Mouse (Mus musculus) hindbrain, embryonic 12.5 days (tissue): ENCODE measurements around the gene Kcnn4. TPM values are rescaled to one million over a fixed set of nuclear protein-coding genes. Genes with fewer than 3 reads are reported as not detected.
A peak's percentile ranks its signal among the peaks of the same experiment; 100 is the strongest.

Experiments used
- ATAC-seq: fragments of 200-750 bp; cut with Nextera tagmentation; 2 replicates; pipeline ENCODE4 v1.8.0; 2017; ENCODE audit warnings: moderate TSS enrichment; ENCODE audit not compliant: low FRiP score
- H3K27ac ChIP-seq: fragments of 300-500 bp; sonication (generic); 2 replicates; pipeline ENCODE4 v1.5.1; 2016; ENCODE audit warnings: mild to moderate bottlenecking
- H3K27me3 ChIP-seq: fragments of 300-500 bp; sonication (generic); 2 replicates; pipeline ENCODE4 v1.6.1; 2016; ENCODE audit warnings: mild to moderate bottlenecking
- H3K36me3 ChIP-seq: fragments of 300-500 bp; sonication (generic); 2 replicates; pipeline ENCODE4 v1.6.1; 2016; ENCODE audit warnings: mild to moderate bottlenecking
- H3K4me1 ChIP-seq: fragments of 300-500 bp; sonication (generic); 2 replicates; pipeline ENCODE4 v1.6.1; 2016
- H3K4me2 ChIP-seq: fragments of 300-500 bp; sonication (generic); replicated peaks from 2 replicates; pipeline ENCODE4 v1.6.1; 2016; ENCODE audit warnings: mild to moderate bottlenecking
- H3K4me3 ChIP-seq: fragments of 300-500 bp; sonication (generic); 2 replicates; pipeline ENCODE4 v1.5.1; 2016; ENCODE audit warnings: mild to moderate bottlenecking
- H3K9ac ChIP-seq: fragments of 300-500 bp; sonication (generic); 2 replicates; pipeline ENCODE4 v1.6.1; 2016; ENCODE audit warnings: mild to moderate bottlenecking, moderate library complexity
- H3K9me3 ChIP-seq: fragments of 300-500 bp; sonication (generic); replicated peaks from 2 replicates; pipeline ENCODE4 v1.6.1; 2016; ENCODE audit warnings: mild to moderate bottlenecking
- WGBS: fragments of 180-500 bp; shearing (Covaris S2); methylation state at CpG from one replicate; pipeline ENCODE4 v1.1.7; 2016; 5-methylcytosine and 5-hydroxymethylcytosine counted together
- polyA plus RNA-seq: library from polyadenylated mRNA; unstranded; fragments of >200 nt; fragmentation: Nextera tagmentation; extraction: Ambion mirVana; gene quantifications from 2 replicates; pipeline ENCODE4 v1.2.1, GENCODE M21; 2016

Gene Kcnn4
- polyA plus RNA-seq, 1 experiment from 2014 or later: 2.1 TPM

DNA sequence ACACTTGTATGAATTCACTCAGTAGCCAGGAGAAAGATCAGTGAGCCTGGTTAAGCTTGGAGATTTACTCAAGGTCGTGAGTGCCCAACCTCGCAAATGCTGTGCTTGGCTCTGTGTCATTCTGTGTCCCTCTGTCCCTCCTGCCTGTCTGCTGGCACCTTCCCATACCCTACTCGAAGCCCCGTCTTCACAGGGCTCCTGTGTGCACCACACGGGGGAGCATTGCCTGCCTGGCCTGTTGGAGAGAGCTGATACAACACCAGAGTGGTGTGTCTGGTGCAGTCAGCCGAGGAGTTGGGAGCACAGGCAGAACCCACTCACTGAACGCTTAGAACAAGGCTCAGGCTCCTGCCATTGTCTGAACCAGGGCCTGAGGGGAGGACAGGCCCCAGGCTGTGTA lies 51.6 kb downstream of the Kcnn4 start:
- no peak overlapping the region for H3K9ac ChIP-seq
- H3K4me1 ChIP-seq: peaks cover 35% of the 10 kb centered on the region
- H3K4me2 ChIP-seq: no peak overlapping the region
- ATAC-seq: no peak
- H3K4me3 ChIP-seq: no peak overlapping the region
- no peaks in the 10 kb centered on the region for H3K27me3 ChIP-seq
- 58% methylated on average over 7 of the region's 7 CpGs for WGBS
- no peak overlapping the region for H3K27ac ChIP-seq
- H3K9me3 ChIP-seq: no peaks in the 10 kb centered on the region
- H3K36me3 ChIP-seq: peaks cover 22% of the 10 kb centered on the region; the same call in 1 of the 2 replicates

DNA sequence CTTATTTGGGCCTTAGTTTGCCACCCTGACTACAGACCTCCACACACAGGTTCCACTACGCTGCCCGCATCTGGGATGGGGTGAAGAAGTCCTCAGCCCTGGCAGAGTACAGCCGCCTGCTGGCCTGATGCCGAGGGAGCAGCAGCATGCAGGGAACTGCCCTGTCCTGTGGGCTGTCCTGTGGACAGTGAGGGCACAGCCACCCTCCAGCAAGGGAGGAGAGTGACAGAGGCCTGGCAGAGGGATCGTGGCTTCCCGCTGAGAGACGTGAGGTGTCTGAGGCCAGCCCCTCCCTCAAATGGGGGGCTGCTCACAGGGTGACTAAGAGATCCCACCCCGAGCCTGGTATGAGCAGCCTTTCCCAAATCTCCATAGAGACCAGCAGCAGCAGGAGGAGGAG lies 52.2 kb downstream of the Kcnn4 start:
- peak overlapping the region; percentile 30; the same call in 1 of the 2 replicates for H3K27ac ChIP-seq
- peak; percentile 52; the same call in 1 of the 2 replicates for ATAC-seq
- H3K4me2 ChIP-seq: no peak overlapping the region
- no peaks in the 10 kb centered on the region for H3K27me3 ChIP-seq
- H3K4me1 ChIP-seq: peaks cover 33% of the 10 kb centered on the region
- 0 out of 2 replicates have a peak, but pooled peaks cover 16% of the 10 kb centered on the region for H3K36me3 ChIP-seq
- H3K9me3 ChIP-seq: no peaks in the 10 kb centered on the region
- H3K4me3 ChIP-seq: no peak overlapping the region
- 63% methylated on average over 8 of the region's 8 CpGs for WGBS
- H3K9ac ChIP-seq: no peak overlapping the region

DNA sequence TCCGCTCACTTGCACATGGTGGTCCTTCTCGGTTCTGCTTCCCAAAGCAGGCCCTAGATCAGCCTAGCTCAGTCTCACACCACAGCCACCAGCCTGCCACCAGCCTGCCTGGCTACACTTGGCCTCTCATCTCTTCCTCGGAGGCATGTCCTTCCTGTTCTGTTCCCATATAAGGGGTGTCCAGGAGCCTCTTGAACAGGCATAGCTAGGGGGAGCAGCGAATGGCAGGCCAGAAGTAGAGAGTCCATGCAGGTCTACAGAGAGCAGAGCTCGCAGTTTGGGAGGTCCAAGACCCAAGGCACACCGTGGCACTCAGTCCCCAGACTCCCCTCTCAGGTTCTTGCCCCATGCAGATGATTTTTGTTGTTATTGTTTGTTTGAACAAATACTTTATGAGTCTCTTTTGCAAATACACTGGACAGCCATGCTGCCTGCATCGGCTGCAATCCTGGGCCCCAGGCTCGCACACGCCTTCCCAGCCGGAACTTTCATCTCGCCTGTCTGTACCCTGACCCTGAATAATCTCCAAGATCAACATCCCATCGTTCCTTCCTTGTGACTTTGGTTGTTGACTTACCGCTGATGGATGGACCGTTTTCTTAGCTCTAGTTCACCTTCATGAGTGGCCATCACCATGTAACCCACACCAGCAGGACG lies 53.2 kb downstream of the Kcnn4 start:
- no peak overlapping the region for H3K27ac ChIP-seq
- 91% methylated on average over 15 of the region's 15 CpGs for WGBS

DNA sequence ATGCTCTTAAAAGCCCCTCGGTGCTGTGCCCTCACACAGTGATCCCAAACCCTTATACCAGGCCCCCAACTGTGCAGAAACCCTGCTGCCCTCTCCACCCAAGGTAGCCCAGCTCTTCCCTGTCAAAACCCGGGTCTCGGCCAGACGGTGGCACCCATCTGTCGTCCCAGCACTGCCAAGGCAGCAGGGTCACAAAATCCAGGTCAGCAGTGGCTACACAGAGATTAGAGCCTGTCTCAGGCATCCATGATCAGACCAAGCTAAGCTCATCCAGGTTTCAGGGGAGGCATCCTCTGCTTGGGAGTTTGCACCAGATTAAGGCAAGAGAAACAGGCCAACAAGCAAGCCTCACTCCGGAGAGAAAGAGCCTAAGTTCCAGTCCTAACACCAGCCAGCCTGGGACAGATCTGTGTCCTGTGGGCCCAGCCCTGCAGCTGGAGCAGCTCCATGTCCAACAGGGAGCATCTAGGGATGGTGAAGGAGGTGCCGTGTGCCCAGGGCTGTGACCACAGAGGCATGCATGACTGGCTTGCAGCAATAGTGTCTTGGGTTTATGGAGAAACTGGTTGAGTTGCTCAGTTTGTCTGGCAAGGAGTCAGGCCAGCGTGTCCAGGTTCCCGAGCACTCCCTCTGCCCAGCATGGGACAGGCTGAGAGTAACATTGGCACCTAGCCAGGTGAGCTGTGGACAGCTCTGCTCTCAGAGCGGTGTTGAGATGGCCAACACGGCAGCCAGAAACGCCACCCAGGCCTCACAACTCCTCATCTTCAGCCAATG lies 54.1 kb downstream of the Kcnn4 start:
- H3K36me3 ChIP-seq: 0 out of 2 replicates have a peak, but pooled peaks cover 16% of the 10 kb centered on the region
- 86% methylated on average over 12 of the region's 12 CpGs for WGBS
- ATAC-seq: no peak
- H3K27ac ChIP-seq: no peak overlapping the region
- H3K4me1 ChIP-seq: peaks cover 27% of the 10 kb centered on the region
- H3K4me2 ChIP-seq: no peak overlapping the region
- no peaks in the 10 kb centered on the region for H3K27me3 ChIP-seq
- H3K9me3 ChIP-seq: no peaks in the 10 kb centered on the region
- no peak overlapping the region for H3K9ac ChIP-seq
- no peak overlapping the region for H3K4me3 ChIP-seq

More for the DNA sequence above, 53.2 kb downstream of the Kcnn4 start:
- no peak for ATAC-seq
- no peak overlapping the region for H3K4me3 ChIP-seq
- H3K4me1 ChIP-seq: peaks cover 30% of the 10 kb centered on the region
- H3K9ac ChIP-seq: no peak overlapping the region
- 0 out of 2 replicates have a peak, but pooled peaks cover 16% of the 10 kb centered on the region for H3K36me3 ChIP-seq
- no peak overlapping the region for H3K4me2 ChIP-seq
- H3K9me3 ChIP-seq: no peaks in the 10 kb centered on the region
- no peaks in the 10 kb centered on the region for H3K27me3 ChIP-seq

DNA sequence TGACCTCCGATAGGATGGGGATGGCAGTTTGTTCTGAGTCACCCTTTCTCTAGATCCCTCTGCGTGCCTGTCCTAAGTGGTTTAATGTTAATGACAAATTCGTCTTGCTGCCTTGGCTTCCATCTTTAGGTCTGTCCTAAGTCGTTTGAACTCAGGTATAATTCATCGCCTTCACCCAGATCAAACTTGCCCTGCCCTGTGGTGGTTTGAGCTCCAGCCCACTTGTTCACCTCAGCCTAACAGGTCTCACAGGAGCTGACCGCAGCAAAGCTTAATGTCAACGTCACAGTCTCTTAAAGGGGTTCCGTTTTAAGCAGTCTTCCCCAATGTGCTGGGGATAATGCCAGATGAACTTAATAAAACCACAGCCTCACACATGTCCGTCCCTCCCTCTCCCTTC lies 55.9 kb downstream of the Kcnn4 start:
- no peak overlapping the region for H3K9ac ChIP-seq
- no peaks in the 10 kb centered on the region for H3K27me3 ChIP-seq
- no peaks in the 10 kb centered on the region for H3K9me3 ChIP-seq
- no peak overlapping the region for H3K4me2 ChIP-seq
- ATAC-seq: no peak
- peaks cover 16% of the 10 kb centered on the region for H3K4me1 ChIP-seq
- H3K4me3 ChIP-seq: no peak overlapping the region
- no peak overlapping the region for H3K27ac ChIP-seq
- 0 out of 2 replicates have a peak, but pooled peaks cover 13% of the 10 kb centered on the region for H3K36me3 ChIP-seq
- WGBS: 83% methylated on average over 9 of the region's 9 CpGs

DNA sequence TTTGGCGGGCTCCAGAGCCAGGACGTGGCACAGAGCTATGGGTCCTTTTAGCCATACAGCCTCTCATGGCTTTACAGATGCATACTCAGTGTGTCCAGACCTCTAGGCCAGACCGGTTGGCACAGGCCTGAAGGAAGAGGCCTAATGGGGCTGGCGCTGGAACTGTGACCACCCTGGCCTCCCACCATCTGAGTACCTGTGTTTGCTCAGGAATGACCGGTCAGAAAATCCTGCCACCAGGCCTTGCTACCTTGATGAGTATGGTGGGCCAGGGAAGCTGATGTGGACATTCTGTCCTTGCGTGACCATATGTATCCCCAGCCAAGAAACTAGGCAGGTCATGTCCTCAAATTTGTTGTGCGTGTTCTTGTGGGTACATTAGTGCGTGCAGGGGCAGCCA lies 57.1 kb downstream of the Kcnn4 start:
- peaks cover 11% of the 10 kb centered on the region for H3K4me1 ChIP-seq
- ATAC-seq: no peak
- no peaks in the 10 kb centered on the region for H3K27me3 ChIP-seq
- 0 out of 2 replicates have a peak, but pooled peaks cover 13% of the 10 kb centered on the region for H3K36me3 ChIP-seq
- no peak overlapping the region for H3K4me2 ChIP-seq
- H3K9ac ChIP-seq: no peak overlapping the region
- H3K9me3 ChIP-seq: no peaks in the 10 kb centered on the region
- over 99% methylated on average over 8 of the region's 8 CpGs for WGBS
- no peak overlapping the region for H3K27ac ChIP-seq
- no peak overlapping the region for H3K4me3 ChIP-seq

DNA sequence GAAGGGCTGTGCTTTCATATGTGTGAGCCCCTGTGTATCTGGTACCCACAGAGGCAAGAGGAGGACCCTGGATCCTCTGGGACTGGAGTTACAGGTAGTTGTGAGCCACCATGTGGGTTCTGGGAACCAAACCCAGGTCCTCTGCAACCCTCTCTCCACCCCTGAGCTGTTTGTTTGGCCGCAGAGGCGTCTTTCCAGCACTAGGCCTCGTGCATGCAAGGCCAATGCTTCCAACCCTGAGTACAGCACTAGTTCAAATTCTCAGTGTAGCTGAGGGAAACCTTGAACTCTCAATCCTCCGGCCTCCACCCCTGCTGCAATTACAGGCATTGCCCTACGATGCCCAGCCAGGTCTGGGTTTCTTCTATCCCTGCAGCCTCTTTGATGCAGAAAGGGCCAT lies 58.7 kb downstream of the Kcnn4 start:
- Histone ChIP-seq H3K36me3 (0 out of 2 replicates have a peak, but pooled peaks cover 2% of the 10 kb centered on the region), H3K27me3 (peaks cover 9% of the 10 kb centered on the region), H3K9ac (no peak overlapping the region), H3K4me1 (no peaks in the 10 kb centered on the region), H3K4me3 (no peak overlapping the region), H3K27ac (no peak overlapping the region), H3K4me2 (no peak overlapping the region), H3K9me3 (0 out of 2 replicates have a peak, but pooled peaks cover 5% of the 10 kb centered on the region)
- no peak for ATAC-seq
- 87% methylated on average over 5 of the region's 5 CpGs for WGBS

DNA sequence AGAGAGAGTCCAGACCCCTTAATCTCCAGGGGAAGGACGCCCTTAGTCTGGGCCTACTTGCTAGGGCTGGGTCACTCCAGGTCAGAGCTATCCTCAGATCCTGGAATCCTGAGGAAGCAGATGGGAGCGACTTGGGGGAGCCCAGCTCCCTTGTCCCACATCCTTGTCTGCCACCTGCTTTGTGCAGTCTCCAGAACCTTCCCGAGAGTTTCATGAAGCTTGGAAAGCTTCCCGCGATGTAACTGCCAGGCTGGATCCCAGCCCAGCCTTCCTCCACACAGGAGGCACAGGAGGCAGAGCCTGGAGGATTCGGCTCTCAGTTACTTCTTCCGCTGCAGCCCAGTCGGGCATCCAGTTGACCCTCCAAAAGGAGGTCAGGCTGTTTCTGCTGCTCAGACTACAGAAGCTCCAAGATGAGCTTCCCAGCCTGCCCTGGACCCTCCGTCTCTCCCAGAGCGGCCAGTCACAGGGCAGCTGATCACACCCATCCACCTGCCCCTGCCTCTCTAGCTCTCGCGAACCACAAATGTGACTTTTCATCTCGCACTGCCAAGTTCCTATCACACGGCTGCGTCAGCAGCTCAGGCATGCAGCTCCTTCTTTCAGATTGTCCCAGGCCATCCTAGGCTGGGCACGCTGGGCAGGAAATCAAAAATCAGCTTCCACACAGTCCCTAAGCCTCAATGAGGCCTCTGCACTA lies 59.5 kb downstream of the Kcnn4 start:
- Histone ChIP-seq H3K36me3 (no peaks in the 10 kb centered on the region), H3K9ac (no peak overlapping the region), H3K4me1 (no peaks in the 10 kb centered on the region), H3K27me3 (peaks cover 9% of the 10 kb centered on the region), H3K9me3 (0 out of 2 replicates have a peak, but pooled peaks cover 5% of the 10 kb centered on the region), H3K4me2 (no peak overlapping the region), H3K27ac (no peak overlapping the region), H3K4me3 (no peak overlapping the region)
- 73% methylated on average over 16 of the region's 16 CpGs for WGBS
- no peak for ATAC-seq

DNA sequence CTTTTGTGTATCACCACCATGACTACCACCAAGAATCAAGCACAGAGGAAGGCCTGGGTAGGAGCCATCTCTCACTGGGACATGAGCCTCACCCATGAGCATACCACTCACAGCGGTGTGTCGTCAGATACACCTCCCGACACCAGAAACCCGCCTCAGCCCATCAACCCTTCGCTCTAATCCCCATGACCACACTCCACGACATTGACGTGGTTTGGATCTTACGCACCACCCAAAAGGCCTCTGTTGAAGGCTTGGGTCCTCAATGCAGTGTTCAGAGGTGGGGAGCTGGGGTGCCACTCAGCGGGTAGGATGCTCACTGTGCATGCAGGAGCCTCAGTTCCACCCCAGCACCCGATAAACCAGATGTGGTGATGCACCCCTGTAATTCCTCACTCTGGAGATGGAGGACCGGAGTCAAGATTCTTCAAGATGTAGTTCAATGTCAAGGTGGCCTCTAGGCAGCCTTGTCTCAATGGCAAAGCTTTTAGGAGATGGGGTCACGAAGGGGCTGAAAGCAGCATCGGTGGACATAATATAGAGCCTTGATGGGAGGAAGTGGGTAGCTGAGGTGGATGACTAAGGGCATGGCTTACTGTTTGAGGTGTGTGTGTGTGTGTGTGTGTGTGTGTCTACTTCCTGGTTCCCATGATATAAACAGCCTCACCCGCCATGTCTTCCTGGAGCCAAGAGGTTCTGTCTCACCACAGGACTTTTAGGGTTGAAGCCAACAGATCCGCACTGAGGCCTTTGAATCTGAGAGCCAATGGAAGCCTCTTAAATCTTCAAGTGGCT lies 60.7 kb downstream of the Kcnn4 start:
- Histone ChIP-seq H3K4me3 (no peak overlapping the region), H3K4me1 (no peaks in the 10 kb centered on the region), H3K27ac (no peak overlapping the region), H3K27me3 (peaks cover 9% of the 10 kb centered on the region), H3K9me3 (0 out of 2 replicates have a peak, but pooled peaks cover 5% of the 10 kb centered on the region), H3K36me3 (no peaks in the 10 kb centered on the region), H3K9ac (no peak overlapping the region), H3K4me2 (no peak overlapping the region)
- 93% methylated on average over 15 of the region's 15 CpGs for WGBS
- ATAC-seq: no peak

DNA sequence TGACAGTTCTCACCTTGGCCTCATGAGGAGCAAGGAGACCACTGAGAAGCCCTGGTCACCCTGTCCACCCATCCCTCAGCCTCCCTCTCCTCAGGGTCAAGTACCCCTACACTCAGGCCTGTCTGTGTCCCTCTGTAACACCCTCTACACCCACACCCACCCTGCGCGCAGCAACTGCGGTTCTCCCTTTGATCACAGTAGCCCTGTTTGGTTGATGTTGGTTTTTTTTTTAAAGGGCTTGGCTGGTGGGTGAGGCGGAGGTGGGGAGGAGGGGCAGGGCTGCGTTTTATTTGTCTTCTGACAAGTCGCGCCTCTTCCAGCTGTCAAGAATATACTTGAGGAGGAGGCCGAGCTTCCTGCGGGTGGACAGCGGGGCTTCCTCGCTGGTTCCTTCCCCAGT lies 61.6 kb downstream of the Kcnn4 start:
- Histone ChIP-seq H3K36me3 (no peaks in the 10 kb centered on the region), H3K9ac (no peak overlapping the region), H3K4me3 (no peak overlapping the region), H3K27ac (no peak overlapping the region), H3K27me3 (peaks cover 9% of the 10 kb centered on the region), H3K4me1 (no peaks in the 10 kb centered on the region), H3K4me2 (no peak overlapping the region), H3K9me3 (0 out of 2 replicates have a peak, but pooled peaks cover 5% of the 10 kb centered on the region)
- ATAC-seq: no peak
- WGBS: 66% methylated on average over 11 of the region's 11 CpGs

DNA sequence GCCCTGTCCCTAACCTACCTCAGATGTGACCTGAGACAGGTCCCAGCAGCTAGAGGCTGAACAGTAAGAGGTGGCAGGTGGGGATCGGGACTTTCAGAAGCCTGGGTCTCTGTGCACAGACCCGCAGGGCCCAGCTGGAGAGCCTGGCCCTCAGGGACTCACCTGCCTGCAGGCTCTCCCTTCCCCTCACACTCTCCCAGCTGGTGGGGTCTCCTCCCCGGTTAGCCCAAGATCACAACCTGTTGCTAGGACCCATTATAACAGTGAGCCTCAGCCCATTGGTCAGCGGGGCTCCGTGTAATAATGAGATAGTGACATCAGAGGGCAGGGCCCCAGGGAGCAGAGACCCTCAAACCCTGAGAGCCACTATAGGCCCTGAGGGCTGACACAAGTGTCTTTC lies 65.2 kb downstream of the Kcnn4 start:
- Histone ChIP-seq H3K27ac (no peak overlapping the region), H3K9me3 (0 out of 2 replicates have a peak, but pooled peaks cover 5% of the 10 kb centered on the region), H3K27me3 (peaks cover 9% of the 10 kb centered on the region), H3K9ac (no peak overlapping the region), H3K4me3 (no peak overlapping the region), H3K4me2 (no peak overlapping the region), H3K36me3 (no peaks in the 10 kb centered on the region), H3K4me1 (no peaks in the 10 kb centered on the region)
- no peak for ATAC-seq
- 71% methylated on average over 5 of the region's 5 CpGs for WGBS
